Mouse (Mus musculus) liver, embryonic 16.5 days (tissue): ENCODE results near the gene Hoxd10. TPM values are rescaled to one million over a fixed set of nuclear protein-coding genes. Genes with fewer than 3 reads are reported as not detected.

Experiments
- ATAC-seq: fragments of 200-750 bp; cut with Nextera tagmentation; 2 replicates; pipeline ENCODE4 v1.8.0; 2017; ENCODE audit warnings: low read depth, mild to moderate bottlenecking, moderate number of reproducible peaks, moderate library complexity
- H3K27ac ChIP-seq: fragments of 300-500 bp; sonication (generic); 2 replicates; pipeline ENCODE4 v1.5.1; 2014; ENCODE audit warnings: mild to moderate bottlenecking, low read length
- H3K27me3 ChIP-seq: fragments of 300-500 bp; sonication (generic); 2 replicates; pipeline ENCODE4 v1.6.1; 2014; ENCODE audit warnings: low read depth, low read length, mixed read lengths; ENCODE audit not compliant: control insufficient read depth, insufficient read depth
- H3K36me3 ChIP-seq: fragments of 300-500 bp; sonication (generic); 2 replicates; pipeline ENCODE4 v1.6.1; 2014; ENCODE audit warnings: mild to moderate bottlenecking; ENCODE audit not compliant: control insufficient read depth, insufficient read depth
- H3K4me1 ChIP-seq: fragments of 300-500 bp; sonication (generic); 2 replicates; pipeline ENCODE4 v1.6.1; 2014; ENCODE audit warnings: low read depth, low read length, mixed read lengths; ENCODE audit not compliant: control insufficient read depth
- H3K4me2 ChIP-seq: fragments of 300-500 bp; sonication (generic); 2 replicates; pipeline ENCODE4 v1.6.1; 2014; ENCODE audit warnings: low read depth, low read length, mixed read lengths
- H3K4me3 ChIP-seq: fragments of 300-500 bp; sonication (generic); 2 replicates; pipeline ENCODE4 v1.5.1; 2014; ENCODE audit warnings: low read depth, mild to moderate bottlenecking, low read length
- H3K9ac ChIP-seq: fragments of 300-500 bp; sonication (generic); 2 replicates; pipeline ENCODE4 v1.6.1; 2014; ENCODE audit warnings: low read depth, low read length
- H3K9me3 ChIP-seq: fragments of 300-500 bp; sonication (generic); replicated peaks from 2 replicates; pipeline ENCODE4 v1.6.1; 2016; ENCODE audit warnings: low read length; ENCODE audit not compliant: control insufficient read depth
- WGBS: fragments of 180-500 bp; shearing (Covaris S2); extraction: QIAGEN DNeasy Blood & Tissue Kit; methylation state at CpG from one replicate; pipeline ENCODE4 v1.1.7; 2014; ENCODE audit not compliant: insufficient replicate concordance; 5-methylcytosine and 5-hydroxymethylcytosine counted together
- polyA plus RNA-seq: library from polyadenylated mRNA; unstranded; fragments of >200 nt; fragmentation: Nextera tagmentation; extraction: Ambion mirVana; gene quantifications from 2 replicates; pipeline ENCODE4 v1.2.1, GENCODE M21; 2015

Gene Hoxd10
- polyA plus RNA-seq, 1 experiment from 2014 or later, result not detected

GRCm38 (mm10) chr2:74711721-74712621 lies 20.2 kb downstream of the Hoxd10 start, which contains the start of the genes Hoxd3 and Hoxd4:
Gene Hoxd3 (plus strand): TSS chr2:74711927.
Gene Hoxd4 (plus strand): TSS chr2:74711929.
- under 1% methylated on average over 65 of the region's 65 CpGs for WGBS
- no peak for ATAC-seq

DNA sequence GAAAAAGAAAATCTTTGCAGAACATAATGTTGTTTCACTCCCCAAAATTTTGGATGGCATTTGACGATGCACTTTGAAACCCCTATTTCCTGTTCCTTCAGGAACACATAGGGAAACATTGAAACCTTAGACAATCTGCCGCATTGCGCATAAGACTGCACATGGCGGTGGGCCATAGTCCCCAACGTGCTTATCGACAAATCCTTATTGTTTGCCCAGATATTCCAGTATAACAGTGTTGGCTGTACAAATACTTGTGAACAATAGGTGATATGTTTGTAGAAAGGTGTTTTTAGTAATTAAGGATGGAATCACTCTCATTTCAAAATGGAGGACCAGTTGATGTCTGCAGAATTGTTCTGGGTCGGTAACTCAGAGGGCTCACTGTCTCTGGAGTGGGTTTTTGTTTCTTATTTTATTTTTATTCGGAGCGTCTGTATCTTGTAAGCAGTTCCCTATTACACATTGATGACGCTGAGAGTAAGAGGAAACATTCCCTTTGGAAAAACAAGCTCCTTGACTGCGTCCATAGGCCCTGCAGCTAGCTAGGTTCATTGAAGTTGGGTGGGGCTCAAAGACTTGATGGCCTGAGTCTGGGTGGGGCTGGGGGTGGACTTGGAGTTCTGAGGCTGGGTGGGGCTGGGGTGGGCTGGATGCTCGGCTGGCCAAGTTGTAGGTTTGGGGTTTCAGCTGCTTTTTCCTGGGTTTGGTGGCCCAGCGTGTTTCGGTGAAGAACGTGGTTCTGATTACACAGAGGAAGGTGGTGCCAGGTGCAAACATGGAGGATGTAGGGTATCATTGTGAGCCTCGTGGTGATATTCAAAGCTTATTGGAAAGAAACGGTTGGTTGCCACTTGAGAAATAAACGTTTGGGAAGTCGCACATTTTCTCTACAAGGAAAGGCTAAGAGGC lies 21.8 kb downstream of the Hoxd10 start:
- Histone ChIP-seq H3K36me3 (no peaks in the 10 kb centered on the region), H3K9me3 (no peaks in the 10 kb centered on the region), H3K4me1 (no peaks in the 10 kb centered on the region), H3K27ac (no peak overlapping the region), H3K4me3 (no peak overlapping the region), H3K9ac (no peak overlapping the region), H3K4me2 (no peak overlapping the region), H3K27me3 (peaks cover 90% of the 10 kb centered on the region)
- no peak for ATAC-seq
- 16% methylated on average over 19 of the region's 19 CpGs for WGBS

More at GRCm38 (mm10) chr2:74711721-74712621, 20.2 kb downstream of the Hoxd10 start, which contains the start of the genes Hoxd3 and Hoxd4:
- Histone ChIP-seq H3K4me3 (peak within 1 kb of the TSS; percentile 20), H3K27me3 (peaks cover 93% of the 10 kb centered on the region), H3K4me2 (peak within 1 kb of the TSS; percentile 2; the same call in 1 of the 2 replicates), H3K27ac (no peak within 1 kb of the TSS), H3K36me3 (no peaks in the 10 kb centered on the region), H3K9ac (no peak within 1 kb of the TSS), H3K4me1 (no peaks in the 10 kb centered on the region), H3K9me3 (no peaks in the 10 kb centered on the region)

GRCm38 (mm10) chr2:74714156-74714789 lies 22.5 kb downstream of the Hoxd10 start:
- peaks cover 90% of the 10 kb centered on the region for H3K27me3 ChIP-seq
- 7% methylated on average over 18 of the region's 18 CpGs for WGBS

DNA sequence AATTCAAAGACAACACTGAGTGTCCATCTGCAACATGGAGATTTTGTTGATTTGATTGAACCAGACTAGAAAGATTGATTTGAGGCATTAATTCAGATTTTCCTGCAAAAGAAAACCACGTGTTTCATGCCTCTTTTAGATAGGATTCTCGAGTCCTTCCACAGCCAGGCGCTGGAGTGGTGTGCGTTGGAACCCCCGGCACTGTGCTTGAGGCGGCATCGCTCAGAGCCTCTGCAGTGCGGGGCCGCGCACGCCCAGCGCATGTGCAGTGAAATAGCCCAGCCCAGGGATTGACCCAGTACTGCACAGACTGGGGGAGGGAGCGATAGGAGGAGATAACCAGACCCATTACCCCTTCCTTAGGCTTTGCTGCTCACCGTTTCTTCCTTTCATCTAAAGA lies 23.2 kb downstream of the Hoxd10 start:
- no peaks in the 10 kb centered on the region for H3K36me3 ChIP-seq
- H3K27ac ChIP-seq, result no peak overlapping the region
- H3K4me2 ChIP-seq, result no peak overlapping the region
- no peak overlapping the region for H3K4me3 ChIP-seq
- H3K9me3 ChIP-seq, result no peaks in the 10 kb centered on the region
- H3K9ac ChIP-seq, result no peak overlapping the region
- no peak for ATAC-seq
- no peaks in the 10 kb centered on the region for H3K4me1 ChIP-seq
- WGBS, result 3% methylated on average over 14 of the region's 14 CpGs
- peaks cover 89% of the 10 kb centered on the region for H3K27me3 ChIP-seq

More at GRCm38 (mm10) chr2:74714156-74714789, 22.5 kb downstream of the Hoxd10 start:
- no peak overlapping the region for H3K4me3 ChIP-seq
- H3K27ac ChIP-seq, result no peak overlapping the region
- no peaks in the 10 kb centered on the region for H3K36me3 ChIP-seq
- H3K9ac ChIP-seq, result no peak overlapping the region
- no peak overlapping the region for H3K4me2 ChIP-seq
- no peaks in the 10 kb centered on the region for H3K9me3 ChIP-seq
- H3K4me1 ChIP-seq, result no peaks in the 10 kb centered on the region
- no peak for ATAC-seq

GRCm38 (mm10) chr2:74715504-74716241 lies 23.9 kb downstream of the Hoxd10 start:
- H3K27ac ChIP-seq, result no peak overlapping the region
- no peak for ATAC-seq
- no peak overlapping the region for H3K4me2 ChIP-seq
- H3K9me3 ChIP-seq, result no peaks in the 10 kb centered on the region
- no peaks in the 10 kb centered on the region for H3K4me1 ChIP-seq
- H3K9ac ChIP-seq, result no peak overlapping the region
- H3K4me3 ChIP-seq, result no peak overlapping the region
- H3K27me3 ChIP-seq, result peaks cover 84% of the 10 kb centered on the region
- no peaks in the 10 kb centered on the region for H3K36me3 ChIP-seq
- WGBS, result 3% methylated on average over 26 of the region's 26 CpGs

GRCm38 (mm10) chr2:74720384-74720783 lies 28.7 kb downstream of the Hoxd10 start:
- no peak for ATAC-seq
- Histone ChIP-seq H3K9ac (no peak overlapping the region), H3K4me2 (no peak overlapping the region), H3K4me1 (no peaks in the 10 kb centered on the region), H3K4me3 (no peak overlapping the region), H3K9me3 (no peaks in the 10 kb centered on the region), H3K27me3 (peaks cover 80% of the 10 kb centered on the region), H3K36me3 (no peaks in the 10 kb centered on the region), H3K27ac (no peak overlapping the region)
- 7% methylated on average over 2 of the region's 2 CpGs for WGBS

- no peak for ATAC-seq
Observed at GRCm38 (mm10) chr2:74720955-74721491, 29.3 kb downstream of the Hoxd10 start.

DNA sequence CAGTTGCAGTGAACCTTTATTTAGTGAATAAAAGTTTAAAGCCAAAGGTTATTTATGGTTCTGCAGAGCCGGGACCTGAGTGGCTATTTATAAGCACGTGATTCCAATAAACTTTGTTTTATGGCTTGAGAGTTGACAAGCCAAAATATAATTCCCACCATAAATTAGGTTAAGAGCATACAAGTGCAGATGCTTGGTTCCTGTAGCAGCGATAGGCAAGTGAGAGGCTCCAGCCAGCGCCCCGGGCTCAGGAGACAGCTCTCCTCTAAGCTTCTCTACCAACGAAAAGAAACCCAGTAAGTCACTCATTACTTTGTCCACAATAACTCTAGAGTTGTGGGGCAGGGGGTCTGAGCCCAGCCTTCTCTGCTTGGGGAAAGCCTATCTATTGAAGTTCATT lies 30.2 kb downstream of the Hoxd10 start:
- WGBS, result 20% methylated on average over 6 of the region's 6 CpGs
- no peak overlapping the region for H3K4me3 ChIP-seq
- no peak overlapping the region for H3K27ac ChIP-seq

More at GRCm38 (mm10) chr2:74720955-74721491, 29.3 kb downstream of the Hoxd10 start:
- Histone ChIP-seq H3K4me2 (no peak overlapping the region), H3K4me1 (no peaks in the 10 kb centered on the region), H3K9me3 (no peaks in the 10 kb centered on the region), H3K27ac (no peak overlapping the region), H3K36me3 (no peaks in the 10 kb centered on the region), H3K4me3 (no peak overlapping the region), H3K27me3 (peaks cover 80% of the 10 kb centered on the region), H3K9ac (no peak overlapping the region)
- 45% methylated on average over 5 of the region's 5 CpGs for WGBS

More for the DNA sequence above, 30.2 kb downstream of the Hoxd10 start:
- Histone ChIP-seq H3K36me3 (no peaks in the 10 kb centered on the region), H3K4me1 (no peaks in the 10 kb centered on the region), H3K9me3 (no peaks in the 10 kb centered on the region), H3K27me3 (peaks cover 82% of the 10 kb centered on the region), H3K9ac (no peak overlapping the region), H3K4me2 (no peak overlapping the region)
- ATAC-seq, result no peak
